Mouse (Mus musculus): ENCODE data around the gene Ssr1.

The Ssr1 gene

GRCm38 (mm10) chr13:37993704-37994404, at the start of gene Ssr1:
Gene Ssr1, minus strand, starts transcription at chr13:37994217.
- peak; percentile 94 to 96 for DNase-seq

GRCm38 (mm10) chr13:38037811-38038210, 43.8 kb upstream of the Ssr1 start:
- DNase-seq: peak in 1 of 2 experiments; percentile 10

- DNase-seq: peak; percentile 96 to 97
These were observed 43.1 kb upstream of the Ssr1 start, which contains the start of gene Cage1 for GRCm38 (mm10) chr13:38037044-38037687. Gene Cage1, minus strand, starts transcription at chr13:38037069.

- DNase-seq: peak; percentile 13 to 34
These were observed 42.5 kb upstream of the Ssr1 start, which contains the start of gene Riok1 for GRCm38 (mm10) chr13:38036343-38037043. Gene Riok1, plus strand, starts transcription at chr13:38036995.

- DNase-seq: no peak
These were observed 34.4 kb upstream of the Ssr1 start for GRCm38 (mm10) chr13:38028407-38028806.

- DNase-seq: no peak
These were observed 33.7 kb upstream of the Ssr1 start for GRCm38 (mm10) chr13:38027618-38028248.

GRCm38 (mm10) chr13:38025874-38026273, 31.9 kb upstream of the Ssr1 start:
- DNase-seq: peak; percentile 14 to 18

GRCm38 (mm10) chr13:38018791-38019190, 24.8 kb upstream of the Ssr1 start:
- no peak for DNase-seq

- no peak for DNase-seq
These were observed 21.6 kb upstream of the Ssr1 start for GRCm38 (mm10) chr13:38015591-38015990.

GRCm38 (mm10) chr13:38012436-38012835, 18.4 kb upstream of the Ssr1 start:
- DNase-seq: no peak

GRCm38 (mm10) chr13:38010444-38010910, 16.5 kb upstream of the Ssr1 start:
- DNase-seq: peak in 1 of 2 experiments; percentile 17

GRCm38 (mm10) chr13:38009721-38010408, 15.8 kb upstream of the Ssr1 start:
- DNase-seq: no peak

GRCm38 (mm10) chr13:38007972-38008371, 14.0 kb upstream of the Ssr1 start:
- DNase-seq: no peak

GRCm38 (mm10) chr13:38002461-38002860, 8.4 kb upstream of the Ssr1 start:
- no peak for DNase-seq

- no peak for DNase-seq
These were observed 5.7 kb upstream of the Ssr1 start for GRCm38 (mm10) chr13:37999713-38000112.

GRCm38 (mm10) chr13:37994405-37994749, 360 bp upstream of the Ssr1 start:
- DNase-seq: no peak

GRCm38 (mm10) chr13:37993376-37993703, 677 bp downstream of the Ssr1 start:
- no peak for DNase-seq

- DNase-seq: no peak
These were observed 1.2 kb downstream of the Ssr1 start for GRCm38 (mm10) chr13:37992638-37993371.

GRCm38 (mm10) chr13:37989701-37990100, 4.3 kb downstream of the Ssr1 start:
- no peak for DNase-seq

- no peak for DNase-seq
These were observed 7.9 kb downstream of the Ssr1 start for GRCm38 (mm10) chr13:37986166-37986565.

GRCm38 (mm10) chr13:37981063-37981462, 13.0 kb downstream of the Ssr1 start:
- DNase-seq: no peak

- DNase-seq: no peak
These were observed 13.7 kb downstream of the Ssr1 start for GRCm38 (mm10) chr13:37980346-37980745.

All from thymus, postnatal 36 days (tissue).